Mouse (Mus musculus) kidney, postnatal 25 days (tissue): ENCODE data around the gene Cc2d1b.

ENCODE experiments used
- DNase-seq, 2 experiments: peaks; one replicate each; pipeline ENCODE4 v3.0.0; 2021; ENCODE audit warnings: mixed read lengths in 2 of 2

Gene Cc2d1b

DNA sequence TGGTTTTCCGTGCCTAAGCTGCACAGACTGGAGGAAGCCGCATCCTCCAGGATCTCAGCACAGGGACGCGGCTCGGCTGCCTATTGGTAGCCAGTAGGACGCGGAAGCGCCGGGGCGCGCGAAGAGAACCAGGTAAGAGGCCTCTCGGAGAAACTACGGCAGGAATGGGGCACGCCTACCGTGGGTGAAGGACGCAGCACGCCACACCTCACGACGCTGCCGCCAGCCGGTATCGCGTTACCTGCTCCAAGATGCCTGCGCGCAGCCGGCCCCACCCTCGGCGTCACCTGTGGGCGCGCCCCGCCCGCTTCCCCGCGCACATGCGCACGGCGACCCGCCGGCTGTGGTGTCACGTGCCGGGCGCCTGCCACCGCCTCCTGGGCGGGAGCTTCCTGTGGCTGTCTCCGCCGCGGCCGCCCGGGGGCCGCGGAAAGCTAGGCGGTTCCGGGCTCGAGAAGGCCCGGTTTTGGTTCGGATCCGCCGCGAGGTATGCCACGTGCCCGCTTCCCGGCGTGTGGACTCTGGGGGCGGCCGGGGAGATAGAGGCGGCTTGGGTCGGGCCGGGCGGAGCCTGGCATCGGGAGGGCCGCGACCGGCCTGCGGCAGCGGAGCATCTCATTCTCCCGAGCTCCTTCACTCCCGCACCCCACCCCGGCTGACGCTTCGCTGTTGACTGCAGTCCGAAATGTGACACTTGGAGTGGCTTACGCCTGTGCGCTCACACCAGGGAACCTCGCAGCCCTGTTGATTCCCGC lies at the start of gene Cc2d1b:
Cc2d1b (plus strand) TSS at position 354 of the 755 bp plus-strand sequence.
- DNase-seq, result peak; percentile 93 to 98

DNA sequence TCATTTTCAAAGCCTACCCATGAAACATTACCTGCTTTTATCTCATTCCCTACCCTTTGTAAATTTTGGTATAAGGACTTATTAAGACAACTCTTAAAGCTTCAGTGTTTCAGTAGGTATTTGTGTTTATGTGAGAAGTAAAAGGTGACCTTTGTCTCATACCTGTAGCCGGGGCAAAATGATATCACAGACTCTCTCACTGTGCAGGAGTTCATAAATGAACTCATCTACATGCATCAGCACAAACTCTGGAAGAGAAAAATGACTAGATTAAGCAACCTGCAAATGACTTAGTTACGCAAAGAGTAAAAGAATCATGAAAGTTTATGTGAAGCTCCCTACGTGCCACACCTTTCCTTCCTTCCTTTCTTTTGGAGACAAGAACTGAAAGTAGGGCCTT lies 47.1 kb upstream of the Cc2d1b start:
- DNase-seq, result no peak

DNA sequence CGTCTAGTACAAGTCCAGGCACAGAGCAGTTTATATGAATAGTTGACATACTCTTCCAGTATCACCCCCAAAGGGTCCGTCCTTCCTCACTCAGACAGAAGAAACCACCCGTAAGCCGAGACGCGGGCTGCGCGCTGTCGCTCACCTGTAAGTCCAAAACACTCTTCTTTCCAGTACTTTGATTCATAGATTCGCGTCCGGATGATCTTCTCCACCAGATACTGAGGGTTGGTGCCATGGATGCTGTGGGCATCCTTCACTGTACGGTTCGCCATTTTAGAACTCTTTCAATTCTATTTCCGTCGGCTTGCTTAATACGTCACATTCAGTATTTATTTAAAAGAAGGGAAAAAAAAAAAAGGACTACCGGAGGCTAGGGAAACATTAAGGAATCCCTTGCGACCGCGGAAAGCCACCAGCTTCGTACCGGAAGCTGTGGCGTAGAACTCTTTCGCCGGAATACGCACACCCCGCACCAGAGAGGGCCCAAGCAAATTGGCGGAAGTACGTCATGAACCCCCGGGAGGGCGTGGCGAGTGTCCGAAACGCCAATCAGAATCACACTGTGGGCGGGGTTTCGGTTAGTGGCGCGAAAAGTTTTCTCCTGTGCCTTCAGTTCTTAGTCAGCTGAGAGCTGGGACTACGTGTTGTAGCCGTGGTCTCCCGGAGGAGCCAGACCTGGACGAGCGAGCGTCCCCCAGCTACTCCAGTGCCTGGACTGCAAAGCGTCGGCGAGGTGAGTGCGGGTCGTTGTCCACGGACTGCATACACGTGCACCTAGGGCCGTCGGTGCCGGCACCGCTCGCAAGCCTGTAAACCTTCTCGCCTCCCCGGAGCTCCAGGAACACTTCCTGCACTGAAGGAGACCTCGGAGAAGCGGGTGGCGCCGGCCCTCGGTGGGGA lies 40.6 kb upstream of the Cc2d1b start, which contains the start of the genes Prpf38a and Orc1:
Prpf38a (minus strand) TSS at position 497 of the 903 bp plus-strand sequence.
Orc1 (plus strand) TSS at position 584 of the 903 bp plus-strand sequence.
- DNase-seq, result peak; percentile 98 to 99

DNA sequence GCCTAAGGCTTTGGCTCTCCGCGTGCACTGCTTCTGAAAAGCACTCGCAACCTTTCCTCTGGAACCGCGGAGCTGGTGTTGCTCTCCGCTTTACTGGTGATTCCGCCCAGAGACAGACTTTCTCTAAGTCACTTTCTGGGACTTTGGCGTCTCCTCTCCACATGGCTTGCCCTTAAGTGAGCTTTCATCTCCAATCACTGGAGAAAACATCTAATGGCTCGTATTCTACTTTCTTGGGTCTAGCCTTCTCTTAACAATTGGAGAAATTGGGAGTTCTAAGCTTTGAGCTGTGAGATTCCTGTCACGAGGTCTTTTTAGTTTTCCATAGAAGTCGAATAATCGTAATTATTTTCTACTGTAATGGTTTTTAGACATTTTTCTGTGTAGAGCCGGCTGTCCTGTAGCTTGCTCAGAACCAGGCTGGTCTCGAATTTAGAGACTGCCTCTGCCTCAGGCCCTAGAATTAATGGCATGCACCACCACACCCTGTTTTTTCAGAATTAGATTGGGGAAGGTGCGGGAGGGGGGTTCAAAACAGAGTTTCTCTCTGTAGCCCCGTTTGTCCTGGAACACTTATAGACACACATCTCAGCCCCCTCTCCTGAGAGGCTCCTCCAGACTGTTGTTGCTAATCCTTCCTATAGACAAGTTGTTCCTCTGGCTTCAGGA lies 39.9 kb upstream of the Cc2d1b start:
- DNase-seq, result peak in 1 of 2 experiments; percentile 2

DNA sequence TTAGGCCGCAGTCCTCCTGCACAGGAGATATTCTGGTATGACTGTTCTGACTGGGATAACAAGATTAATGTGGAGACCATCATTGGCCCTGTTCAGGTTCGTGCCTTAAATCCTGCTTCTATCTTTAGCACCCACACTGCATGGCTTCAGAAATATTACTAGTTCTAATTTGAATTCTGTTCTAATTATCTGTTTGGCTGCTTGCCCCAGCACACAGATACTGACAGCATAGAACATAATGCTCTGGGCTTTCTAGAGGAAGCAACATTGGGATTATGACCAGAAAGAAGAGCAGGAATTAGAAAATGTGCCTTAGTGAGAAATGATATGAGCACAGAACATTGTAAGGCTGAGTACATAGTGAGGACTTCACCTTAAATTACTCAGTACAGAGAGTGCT lies 26.4 kb upstream of the Cc2d1b start:
- DNase-seq, result no peak

DNA sequence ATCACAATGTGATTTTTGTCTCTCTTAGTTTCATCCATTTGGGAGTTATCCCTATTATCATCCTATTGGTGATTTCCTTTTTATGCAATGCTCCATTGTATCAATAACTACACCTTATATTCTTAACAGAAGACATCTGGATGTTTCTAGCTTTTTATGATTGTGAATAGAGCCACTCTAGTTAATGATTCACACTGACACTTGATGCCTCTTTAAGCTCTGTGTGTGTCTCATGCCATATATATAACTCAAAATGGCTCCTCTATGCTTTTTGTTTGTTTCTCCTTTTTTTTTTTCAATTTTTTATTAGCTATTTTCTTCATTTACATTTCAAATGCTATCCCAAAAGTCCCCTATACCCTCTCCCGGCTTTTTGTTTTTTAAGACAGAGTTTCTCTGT lies 24.0 kb upstream of the Cc2d1b start:
- DNase-seq, result no peak

DNA sequence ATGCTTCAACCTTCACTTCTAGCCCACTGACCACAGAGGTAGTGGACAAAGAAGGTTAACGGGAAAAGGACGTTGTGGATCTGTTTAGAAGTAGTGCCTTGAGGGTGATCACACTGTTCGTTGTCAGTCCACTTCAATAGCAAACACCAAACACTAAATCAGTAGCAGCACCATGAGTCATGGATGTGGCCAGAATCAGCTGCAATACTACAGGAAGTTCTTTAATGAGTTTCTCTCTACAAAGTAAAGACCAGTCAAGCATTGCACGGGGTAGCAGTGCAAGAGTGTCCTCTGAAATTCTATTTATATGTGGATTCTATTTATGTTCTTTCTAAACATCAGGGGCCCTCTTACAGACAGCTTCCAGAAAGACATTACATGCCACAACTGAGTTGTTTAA lies 21.4 kb upstream of the Cc2d1b start:
- DNase-seq, result no peak

DNA sequence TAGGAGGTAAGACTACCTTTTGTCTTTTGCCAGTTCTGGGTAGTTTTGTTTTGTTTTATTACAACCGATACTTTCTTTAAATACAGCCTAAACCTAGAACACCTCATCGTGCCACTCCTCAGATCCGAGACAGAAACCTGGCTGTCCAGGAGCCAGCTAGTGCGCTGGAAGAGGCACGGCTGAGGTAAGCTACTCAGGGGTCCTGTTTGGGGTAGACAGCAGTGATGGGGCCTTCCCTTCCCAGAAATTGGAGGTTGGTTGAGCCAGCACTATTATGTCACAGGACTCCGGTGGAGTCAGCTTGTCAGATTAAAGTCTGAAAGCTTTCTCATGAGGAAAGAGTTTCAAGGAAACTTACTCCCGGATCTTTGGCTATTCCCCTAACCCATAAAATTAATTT lies 17.9 kb upstream of the Cc2d1b start:
- no peak for DNase-seq

DNA sequence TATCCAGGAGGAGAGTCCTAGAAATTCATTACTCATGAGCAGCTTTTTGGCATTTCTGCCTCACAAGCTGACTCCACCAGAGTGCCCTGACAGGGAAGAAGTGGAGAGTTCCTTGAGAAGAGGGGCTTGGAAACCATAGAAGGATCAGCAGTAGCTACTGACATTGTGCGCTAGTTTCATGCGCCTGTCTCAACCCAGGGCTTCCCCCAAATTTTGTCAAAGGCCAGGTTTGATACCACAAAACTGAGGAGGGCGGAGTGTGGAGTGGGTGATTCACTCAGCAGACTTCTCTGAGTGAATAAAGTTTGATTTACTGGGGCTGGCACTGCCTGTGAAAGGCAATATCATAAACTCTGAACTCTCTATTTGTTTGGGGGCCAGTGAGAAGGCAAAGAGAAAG lies 11.1 kb upstream of the Cc2d1b start:
- no peak for DNase-seq

DNA sequence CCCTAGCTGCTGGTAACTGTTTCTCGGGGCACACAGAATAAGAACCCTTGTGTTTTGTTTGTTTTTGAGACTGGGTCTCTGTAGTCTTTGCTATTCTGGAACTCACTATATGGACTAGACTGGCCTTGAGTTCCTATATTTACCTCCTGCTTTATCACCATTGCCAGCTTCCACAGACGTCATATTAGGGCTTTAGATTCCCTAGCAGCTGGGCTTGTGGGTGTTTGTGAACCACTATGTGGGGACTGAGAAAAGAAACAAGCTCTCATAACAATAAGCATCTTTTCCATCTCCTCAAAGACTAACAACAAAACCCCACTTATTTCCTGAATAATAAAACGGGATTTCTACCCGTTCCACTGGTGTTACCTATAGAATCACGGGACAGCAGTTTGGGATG lies 8.8 kb upstream of the Cc2d1b start:
- no peak for DNase-seq

DNA sequence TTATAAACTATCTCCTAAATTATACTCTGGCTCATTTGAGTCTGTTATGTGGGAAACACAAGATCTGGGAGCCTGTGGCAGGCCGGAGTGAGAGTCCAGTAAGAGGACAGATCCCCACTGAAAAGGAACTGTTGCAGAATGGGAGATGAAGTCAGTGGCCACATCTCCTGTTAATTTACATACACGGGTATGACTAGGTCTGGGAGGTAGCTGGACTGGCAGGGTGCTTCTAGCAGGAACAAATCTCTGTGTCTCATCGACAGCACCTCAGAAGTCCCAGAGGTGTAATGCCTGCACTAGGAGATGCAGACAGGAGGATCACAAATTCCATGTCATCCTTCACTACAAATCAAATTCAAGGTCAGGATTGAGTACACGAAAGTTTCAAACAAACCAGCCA lies 1.2 kb upstream of the Cc2d1b start:
- no peak for DNase-seq

DNA sequence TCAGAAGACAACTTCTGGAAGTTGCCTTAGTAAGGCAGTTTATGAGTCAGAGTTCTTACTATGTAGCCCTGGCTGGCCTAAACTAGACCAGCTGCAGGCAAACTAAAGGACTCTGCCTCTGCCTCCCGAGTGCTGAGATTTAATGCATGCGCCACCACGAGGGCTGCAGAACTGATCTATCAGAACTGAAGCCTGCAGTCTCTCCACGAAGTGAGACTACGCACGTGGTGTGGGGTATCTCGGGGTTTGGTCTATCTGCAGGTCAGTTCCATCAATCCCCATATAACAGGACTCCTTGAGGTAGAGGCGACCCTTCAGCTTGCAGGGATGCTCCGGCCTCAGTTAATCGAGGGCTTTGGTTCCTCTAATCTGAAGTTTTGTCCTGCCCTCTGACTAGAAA lies 575 bp upstream of the Cc2d1b start:
- DNase-seq, result peak; percentile 16 to 51

DNA sequence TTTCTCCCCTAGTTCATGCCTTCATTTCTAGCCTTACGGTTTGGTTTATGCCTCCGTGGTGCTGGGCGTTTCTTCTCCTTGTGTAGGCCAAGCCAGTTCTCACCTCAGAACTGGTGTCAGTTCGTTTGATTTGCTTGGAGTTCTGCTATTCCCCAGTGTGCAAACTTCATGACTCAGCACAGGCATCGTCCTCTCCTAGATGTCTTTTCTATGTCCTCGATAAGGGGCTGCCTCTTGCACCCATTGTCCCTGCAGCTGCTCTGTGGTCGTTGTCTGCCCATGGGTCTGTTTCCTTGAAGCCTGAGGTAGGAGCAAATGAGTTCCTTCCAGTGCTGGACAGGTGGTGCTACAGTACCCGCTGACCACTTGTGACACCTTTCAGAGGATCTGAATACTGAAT lies 796 bp downstream of the Cc2d1b start:
- DNase-seq, result no peak

DNA sequence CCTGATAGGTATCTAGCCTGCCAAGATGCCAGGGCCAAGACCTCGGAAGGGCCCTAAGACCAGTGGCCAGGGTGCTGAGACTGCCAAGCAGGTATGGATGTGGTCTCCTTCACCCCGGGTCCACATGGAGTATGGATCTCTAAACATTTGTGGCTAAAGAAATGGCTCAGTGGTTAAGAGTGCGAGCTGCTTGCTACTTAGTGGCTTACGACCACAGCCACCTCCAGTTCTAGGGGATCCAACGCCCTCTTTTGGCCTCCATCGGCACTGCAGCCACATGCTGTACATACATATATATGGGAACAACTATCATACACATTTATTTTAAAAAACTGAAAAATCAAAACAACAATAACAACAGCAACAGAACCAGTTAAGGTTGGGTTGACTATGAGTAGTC lies 1.8 kb downstream of the Cc2d1b start:
- DNase-seq, result no peak

DNA sequence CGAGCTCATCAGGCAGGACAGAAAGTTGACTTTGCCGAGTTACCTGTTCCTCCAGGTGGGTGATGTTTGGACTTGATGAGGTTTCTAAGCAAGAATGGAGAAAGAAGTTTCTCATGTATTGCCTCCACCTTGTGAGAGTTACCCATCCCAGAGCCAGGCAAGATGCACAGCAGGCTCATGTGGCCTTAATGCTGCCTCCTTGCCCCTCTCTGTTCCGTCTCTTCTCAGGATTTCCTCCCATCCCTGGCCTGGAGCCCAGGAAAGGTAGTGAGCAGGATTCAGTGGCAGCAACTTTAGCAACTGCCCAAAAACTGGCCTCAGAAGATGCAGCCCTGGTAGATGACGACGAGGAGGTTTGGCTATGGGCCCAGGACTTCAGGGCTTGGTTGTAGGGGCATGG lies 7.3 kb downstream of the Cc2d1b start:
- no peak for DNase-seq

DNA sequence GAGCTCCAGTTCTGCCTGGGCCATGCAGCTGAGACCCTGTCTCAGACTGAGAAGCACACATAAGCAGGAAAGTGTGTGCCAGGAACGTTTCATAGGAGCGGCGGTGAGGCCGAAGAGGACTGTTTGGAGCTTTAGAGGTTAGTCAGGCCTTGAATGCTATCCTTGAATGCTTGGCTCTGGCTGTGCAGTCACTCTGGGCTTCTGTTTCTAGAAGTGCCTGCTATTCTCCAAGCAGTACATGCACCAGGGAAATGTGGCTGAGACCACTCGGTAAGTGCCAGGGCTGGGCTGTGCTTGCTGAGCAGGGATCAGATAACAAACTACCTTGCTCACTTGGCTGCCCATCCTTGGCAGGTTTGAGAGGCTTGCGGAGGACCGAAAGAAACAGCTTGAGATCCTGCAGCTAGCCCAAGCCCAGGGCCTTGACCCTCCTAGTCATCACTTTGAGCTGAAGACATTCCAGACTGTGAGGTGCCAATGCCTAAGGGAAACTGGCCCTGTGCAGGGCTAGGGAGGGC lies 9.7 kb downstream of the Cc2d1b start:
- no peak for DNase-seq

DNA sequence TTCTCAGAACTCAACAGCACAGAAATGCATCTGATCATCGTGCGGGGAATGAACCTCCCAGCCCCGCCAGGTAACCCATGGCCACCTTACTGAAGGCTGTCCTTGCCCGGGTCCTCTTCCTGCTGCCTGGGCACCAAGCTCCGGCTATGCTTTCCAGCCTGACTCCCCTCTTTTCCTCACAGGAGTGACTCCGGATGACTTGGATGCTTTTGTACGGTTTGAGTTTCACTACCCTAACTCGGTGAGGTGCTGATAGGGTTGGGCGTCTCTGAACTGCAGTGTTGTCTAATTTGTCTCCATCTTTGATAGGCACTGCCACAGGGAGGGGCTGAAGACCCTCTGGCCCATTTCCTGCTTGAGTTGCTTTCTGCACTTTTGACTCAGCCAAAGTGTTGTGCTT lies 10.4 kb downstream of the Cc2d1b start:
- DNase-seq, result no peak

DNA sequence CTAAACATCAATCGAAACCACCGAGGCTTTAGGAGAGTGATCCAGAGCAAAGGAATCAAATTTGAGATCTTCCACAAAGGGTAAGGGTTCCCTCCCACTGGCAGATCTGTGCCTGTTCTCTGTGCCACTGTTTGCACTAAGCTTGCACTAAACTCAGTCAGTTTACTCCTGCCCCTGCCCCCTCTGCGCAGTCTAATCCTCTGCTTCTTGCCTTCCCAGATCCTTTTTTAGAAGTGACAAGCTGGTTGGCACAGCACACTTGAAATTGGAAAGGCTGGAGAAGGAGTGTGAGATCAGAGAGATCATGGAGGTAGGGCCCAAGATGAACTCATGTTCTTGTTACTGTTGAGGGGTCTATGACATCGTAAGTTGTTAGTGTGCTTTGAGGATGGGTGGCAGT lies 11.9 kb downstream of the Cc2d1b start:
- DNase-seq, result no peak

DNA sequence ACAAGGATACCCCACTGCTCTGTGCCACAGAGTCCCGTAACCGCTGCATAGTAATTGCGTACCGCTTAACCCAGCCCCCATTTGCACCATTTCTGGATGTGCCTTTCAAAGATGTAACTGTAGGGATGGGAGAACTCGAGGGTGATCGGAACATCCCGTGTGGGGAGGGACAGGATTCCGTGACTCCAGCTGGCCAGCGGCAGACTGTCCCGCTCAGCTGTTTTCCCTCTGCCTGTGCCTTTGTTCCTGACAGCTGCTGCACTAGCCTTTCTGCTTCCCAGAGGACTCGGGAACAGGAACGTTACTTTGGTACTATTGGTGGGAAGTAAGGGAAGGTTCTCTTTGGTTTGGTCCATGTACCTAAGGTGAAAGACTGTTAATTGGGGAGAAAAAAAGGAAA lies 14.0 kb downstream of the Cc2d1b start:
- DNase-seq, result no peak

DNA sequence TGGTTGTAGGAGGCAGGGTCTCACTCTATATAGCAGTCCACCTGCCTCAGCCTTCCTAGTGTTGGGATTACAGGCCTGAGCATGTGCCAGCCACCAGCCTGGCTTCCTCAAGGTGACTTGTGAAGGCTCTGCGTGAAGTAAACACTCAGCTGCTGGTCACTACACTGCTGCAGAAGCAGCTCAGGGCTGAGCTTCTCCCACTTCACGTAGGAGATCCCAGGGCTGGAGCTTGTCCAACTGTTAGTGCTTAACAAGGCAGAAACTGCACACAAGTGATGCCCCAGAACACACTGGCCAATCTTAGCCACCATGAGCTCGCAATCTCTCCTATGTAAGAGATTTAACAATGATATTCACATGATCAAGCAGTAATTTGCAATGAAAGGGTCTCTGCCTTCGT lies 15.0 kb downstream of the Cc2d1b start:
- no peak for DNase-seq

DNA sequence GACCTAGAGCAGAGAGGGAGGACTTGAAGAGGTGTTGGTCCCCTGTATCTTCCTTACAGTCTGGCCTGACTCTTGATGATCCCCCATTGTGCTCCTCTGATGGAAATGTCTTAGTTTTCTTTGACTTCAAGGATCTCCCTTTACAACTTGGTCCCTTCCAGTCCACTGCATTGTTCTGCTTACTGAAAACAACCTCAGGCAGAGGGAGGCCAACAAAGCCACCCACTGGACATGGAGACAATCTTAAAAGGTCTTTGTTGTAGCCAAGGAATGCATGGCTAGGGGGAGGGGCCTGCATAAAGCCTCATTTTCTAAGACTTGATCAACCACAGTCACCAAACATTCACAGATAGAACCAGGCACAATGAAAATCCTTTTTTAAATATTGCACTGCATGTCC lies 15.4 kb downstream of the Cc2d1b start:
- no peak for DNase-seq

DNA sequence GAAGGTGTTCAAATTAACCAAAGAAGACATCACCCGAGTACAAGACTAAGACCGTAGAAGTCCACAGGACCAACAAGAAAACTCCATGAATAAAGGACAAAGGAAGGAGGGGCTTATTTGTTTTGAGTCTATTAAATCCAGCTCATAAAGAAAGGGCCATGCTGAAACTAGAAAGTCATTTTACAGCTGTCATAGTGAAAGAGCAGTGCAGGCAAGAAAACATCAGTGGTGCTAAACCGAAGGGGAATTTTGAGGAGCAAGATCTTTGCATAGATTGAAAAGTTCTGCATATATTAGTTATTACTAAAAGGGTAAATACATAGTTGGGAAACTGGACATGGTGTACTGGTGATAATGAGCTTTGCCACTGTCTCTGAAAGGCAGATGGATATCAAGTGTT lies 18.0 kb downstream of the Cc2d1b start:
- no peak for DNase-seq

DNA sequence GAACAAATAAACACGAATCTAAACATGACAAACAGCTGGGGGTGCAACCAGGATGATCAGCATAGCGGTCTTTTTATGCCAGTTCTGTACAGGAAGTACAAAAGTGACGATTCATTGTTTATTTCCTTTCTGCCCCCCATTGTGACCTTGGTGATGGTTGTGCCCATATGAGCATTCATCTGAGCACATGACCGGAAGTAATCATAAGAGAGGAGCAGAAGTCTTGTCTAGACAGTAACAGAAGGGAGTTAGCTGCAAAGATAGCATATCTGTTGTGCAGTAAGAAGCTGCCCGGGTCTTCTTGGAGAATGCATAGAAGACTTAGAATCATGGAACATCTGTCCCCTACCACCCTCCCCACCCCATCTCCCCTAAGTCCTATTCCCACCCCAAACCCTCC lies 19.0 kb downstream of the Cc2d1b start:
- no peak for DNase-seq
